Mouse (Mus musculus): ENCODE results near the gene Mb21d2.

GRCm38 (mm10) chr16:28870456-28870855, 59.0 kb downstream of the Mb21d2 start:
- no peak for TF ChIP-seq FLI1 (IDR thresholded peaks at IDR 0.05; ENCODE audit: low read length)
- TF ChIP-seq GATA1 (IDR thresholded peaks at IDR 0.05; ENCODE audit: borderline replicate concordance, low read length): no peak
